In genomic region chr8:125223031-125223753, GRCm38 (mm10) we compare ENCODE assay signal across 11 mouse cellular contexts.
DNase-seq lines count a peak whose midpoint lies in the region; ATAC-seq and TF ChIP-seq lines count a peak whose summit lies in the region.
"Had no signal": no experiment of that assay in that cellular context is flagged by ENCODE, and none has a peak within 500 bp of the region (broad histone marks: within the 10 kb centered on the region; RNA-seq: fewer than 3 reads in every experiment).

No protein-coding gene starts in this region.

- H3K27me3 ChIP-seq in midbrain, embryonic 10.5 days (ENCODE audit: low read depth, poor library complexity, severe bottlenecking), result peaks cover 52% of the 10 kb centered on the region
- no peaks in the 10 kb centered on the region for H3K27me3 ChIP-seq in midbrain, embryonic 14.5 days (ENCODE audit: control insufficient read depth, insufficient read depth, low read length)
- H3K27me3 ChIP-seq in heart, postnatal 0 days (ENCODE audit: control insufficient read depth, insufficient read depth, low read length), result no peaks in the 10 kb centered on the region

- no peaks in the 10 kb centered on the region for H3K36me3 ChIP-seq in midbrain, embryonic 10.5 days
- H3K36me3 ChIP-seq in midbrain, embryonic 14.5 days (ENCODE audit: control insufficient read depth, insufficient read depth, low read length), result no peaks in the 10 kb centered on the region
- H3K36me3 ChIP-seq in heart, postnatal 0 days (replicated peaks; ENCODE audit: control insufficient read depth, insufficient read depth, low read length), result no peaks in the 10 kb centered on the region
- H3K36me3 ChIP-seq: midbrain, embryonic 12.5 days had no signal

- TF ChIP-seq CTCF in heart, postnatal 0 days (IDR thresholded peaks at IDR 0.05; ENCODE audit: low read depth), result no peak; the same call in 1 of the 2 replicates

- H3K4me1 ChIP-seq in midbrain, embryonic 10.5 days, result peaks cover 42% of the 10 kb centered on the region
- H3K4me1 ChIP-seq in midbrain, embryonic 14.5 days (ENCODE audit: control insufficient read depth, insufficient read depth, low read length), result peaks cover 51% of the 10 kb centered on the region
- H3K4me1 ChIP-seq in heart, postnatal 0 days (ENCODE audit: control insufficient read depth, insufficient read depth), result peaks cover 42% of the 10 kb centered on the region

- DNase-seq in heart, adult 18-20 months, result peak; percentile 52 to 59
- no peak for DNase-seq in heart, postnatal 14 days
- no peak for DNase-seq in midbrain, embryonic 10.5 days (ENCODE audit: low spot score)
- DNase-seq in midbrain, embryonic 14.5 days, result no peak
- peak; percentile 63 for DNase-seq in heart, postnatal 0 days (ENCODE audit: low spot score)
- DNase-seq in testis, postnatal 10 days (ENCODE audit: low spot score), result peak; percentile 63
- no peak for DNase-seq in cerebellum, adult 18-20 months
- no peak for DNase-seq in cerebellum, postnatal 4 days (ENCODE audit: low spot score in 2 of 2)
- DNase-seq: cerebellum, postnatal 36 days had no signal

- no peaks in the 10 kb centered on the region for H3K9me3 ChIP-seq in midbrain, embryonic 10.5 days (replicated peaks)
- no peaks in the 10 kb centered on the region for H3K9me3 ChIP-seq in midbrain, embryonic 14.5 days (ENCODE audit: control insufficient read depth, low read length)
- no peaks in the 10 kb centered on the region for H3K9me3 ChIP-seq in heart, postnatal 0 days (replicated peaks; ENCODE audit: control insufficient read depth, low read length)
- H3K9me3 ChIP-seq: midbrain, embryonic 12.5 days had no signal

- H3K4me3 ChIP-seq in midbrain, embryonic 10.5 days, result no peak overlapping the region
- no peak overlapping the region for H3K4me3 ChIP-seq in midbrain, embryonic 14.5 days (replicated peaks; ENCODE audit: low read depth, low read length)
- H3K4me3 ChIP-seq in heart, postnatal 0 days (ENCODE audit: low read depth, low read length), result no peak overlapping the region
- H3K4me3 ChIP-seq: midbrain, embryonic 12.5 days had no signal

- intact Hi-C loops in heart, postnatal 14 days (cut with DNase I), result loop anchor here (5.0 kb wide), 1 partner anchor 36 kb away; no protein-coding TSS in a partner anchor

- H3K9ac ChIP-seq in midbrain, embryonic 14.5 days (replicated peaks; ENCODE audit: low read length), result no peak overlapping the region
- no peak overlapping the region for H3K9ac ChIP-seq in heart, postnatal 0 days (replicated peaks; ENCODE audit: low read depth, low read length)
- H3K9ac ChIP-seq: midbrain, embryonic 12.5 days had no signal

- H3K27ac ChIP-seq in midbrain, embryonic 10.5 days (replicated peaks), result peak overlapping the region; percentile 18; the same call in 1 of the 2 replicates
- H3K27ac ChIP-seq in midbrain, embryonic 14.5 days (replicated peaks; ENCODE audit: low read depth, low read length), result no peak overlapping the region
- peak overlapping the region; percentile 61 for H3K27ac ChIP-seq in heart, postnatal 0 days (ENCODE audit: low read depth)
- H3K27ac ChIP-seq: midbrain, embryonic 12.5 days had no signal

- WGBS in midbrain, embryonic 10.5 days, result 78% methylated on average over 10 of the region's 10 CpGs
- WGBS in midbrain, embryonic 14.5 days, result 72% methylated on average over 10 of the region's 10 CpGs
- 48% methylated on average over 10 of the region's 10 CpGs for WGBS in heart, postnatal 0 days

- TF ChIP-seq EP300 in heart, postnatal 0 days (IDR thresholded peaks at IDR 0.05; ENCODE audit: low read depth), result no peak

- no peak overlapping the region for H3K4me2 ChIP-seq in midbrain, embryonic 14.5 days (ENCODE audit: low read length)
- H3K4me2 ChIP-seq in heart, postnatal 0 days (ENCODE audit: low read depth, low read length), result no peak overlapping the region
- H3K4me2 ChIP-seq: midbrain, embryonic 12.5 days had no signal

- ATAC-seq in midbrain, embryonic 14.5 days (ENCODE audit: low FRiP score, low TSS enrichment), result no peak
- peak; percentile 59 for ATAC-seq in heart, postnatal 0 days (ENCODE audit: insufficient read depth, low read depth)
- ATAC-seq: CD4-positive, CD25-positive, alpha-beta regulatory T cell, adult 4 months had no signal

Comparison
In these comparisons a context has a peak if more than half of its experiments do, and no peak if none do; other contexts are left out.
1. DNase-seq: peak in heart, adult 18-20 months (2 of 2), heart, postnatal 0 days (single experiment) and testis, postnatal 10 days (single experiment); none in heart, postnatal 14 days (0 of 2), midbrain, embryonic 10.5 days (single experiment), midbrain, embryonic 14.5 days (single experiment), cerebellum, adult 18-20 months (0 of 2) and cerebellum, postnatal 4 days (0 of 2).